Mouse (Mus musculus) gastrocnemius, postnatal 36 days (tissue): ENCODE results near the gene Top3a. TPM values are rescaled to one million over a fixed set of nuclear protein-coding genes. Genes with fewer than 3 reads are reported as not detected.
A peak's percentile ranks its signal among the peaks of the same experiment; 100 is the strongest.

ENCODE experiments used
- DNase-seq, 2 experiments: peaks; one replicate each; pipeline ENCODE4 v3.0.0; 2022
- intact Hi-C: fragments of 180-260 bp; cut with DNase I; formaldehyde crosslinking; loops from one replicate; pipeline ENCODE4 v1.15.1; 2025
- total RNA-seq, 2 experiments: library from RNA; stranded (reverse); gene quantifications; 2 replicates each; pipeline ENCODE4 v1.2.3; 2021

Top3a gene
- total RNA-seq, 2 experiments from 2014 or later = 3.2 to 4.5 TPM

DNA sequence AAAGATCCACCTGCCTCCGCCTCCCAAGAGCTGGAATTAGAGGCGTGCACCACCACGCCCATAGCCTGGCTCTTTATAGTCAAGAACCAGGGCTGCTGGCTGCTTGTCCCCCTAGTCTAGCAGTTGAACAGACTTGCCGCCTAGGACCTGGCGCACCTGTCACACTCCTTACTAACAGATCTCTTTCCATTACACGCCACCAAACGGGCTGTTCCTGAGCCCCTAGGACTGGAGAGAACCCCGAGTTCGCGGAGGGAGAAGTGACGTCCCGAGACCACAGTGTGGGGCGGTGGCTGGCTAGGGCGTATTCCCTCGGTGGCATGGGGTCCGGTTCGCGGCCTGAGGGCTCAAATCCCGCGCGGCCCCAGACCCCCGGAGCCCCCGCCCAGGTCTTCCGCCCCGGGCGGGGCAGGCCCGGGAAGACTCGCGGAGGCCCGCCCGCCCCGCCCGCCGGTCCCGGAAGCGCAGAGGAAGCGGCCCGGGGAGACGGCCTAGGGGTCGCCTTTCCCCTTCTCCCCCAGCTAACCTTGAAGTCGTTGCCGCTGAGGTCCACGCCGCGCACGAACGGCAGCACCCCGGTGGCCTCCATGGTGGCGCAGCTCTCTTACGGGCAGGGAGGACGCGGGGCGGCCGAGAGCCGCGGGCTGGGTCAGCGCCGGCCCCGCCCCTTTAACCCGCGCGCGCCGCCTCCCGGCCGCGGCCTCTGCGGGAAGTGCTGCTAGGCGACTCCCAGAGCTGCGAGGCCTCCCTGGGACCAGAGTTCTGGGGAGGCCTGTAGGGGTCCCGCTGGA is 50.4 kb downstream of the Top3a start, which contains the start of gene Flii:
Flii (minus strand) TSS at position 663 of the 791 bp plus-strand sequence.
- peak; percentile 76 to 77 for DNase-seq
- intact Hi-C loops = no loop called here

DNA sequence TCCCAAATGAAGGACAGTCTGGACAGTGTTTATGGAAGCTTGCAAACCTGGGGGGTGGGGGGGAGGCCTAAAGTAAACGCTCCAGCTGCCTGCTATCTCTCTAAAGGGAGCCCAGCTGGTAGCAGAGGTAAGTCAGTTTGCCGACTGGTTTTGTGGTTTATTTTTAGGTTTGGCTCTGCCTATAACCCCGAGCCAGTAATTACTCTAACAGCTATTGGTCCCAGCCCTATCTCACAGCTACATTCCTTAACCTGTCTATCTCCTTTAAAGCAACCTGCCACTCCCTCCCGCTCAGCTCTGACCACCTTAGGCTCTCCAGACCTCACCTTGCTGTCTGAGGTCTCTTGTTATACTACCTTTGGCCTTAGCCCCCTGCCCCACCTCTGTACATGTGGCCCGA is 57.9 kb downstream of the Top3a start:
- DNase-seq = no peak
- intact Hi-C loops = no loop called here

DNA sequence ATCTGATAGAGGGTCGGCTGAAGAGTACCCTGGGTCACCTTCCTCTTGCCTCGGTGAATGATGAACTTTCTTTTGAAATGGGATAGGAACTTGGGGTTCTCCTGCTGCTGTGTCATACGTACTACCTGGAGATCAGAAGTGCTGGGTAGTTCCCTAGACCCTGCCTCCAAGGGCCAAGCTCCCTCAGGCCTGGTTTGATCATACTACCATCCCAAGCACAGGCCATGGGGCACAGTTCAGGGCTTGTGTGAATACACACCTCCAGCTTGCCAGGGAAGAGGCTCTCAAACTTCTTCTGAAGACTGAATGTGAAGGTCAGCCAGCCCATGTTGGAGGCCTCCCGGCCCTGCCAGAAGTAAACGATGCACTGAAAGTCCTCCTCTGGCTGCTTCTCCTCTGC is 61.3 kb downstream of the Top3a start:
- DNase-seq = no peak
- intact Hi-C loops = no loop called here

DNA sequence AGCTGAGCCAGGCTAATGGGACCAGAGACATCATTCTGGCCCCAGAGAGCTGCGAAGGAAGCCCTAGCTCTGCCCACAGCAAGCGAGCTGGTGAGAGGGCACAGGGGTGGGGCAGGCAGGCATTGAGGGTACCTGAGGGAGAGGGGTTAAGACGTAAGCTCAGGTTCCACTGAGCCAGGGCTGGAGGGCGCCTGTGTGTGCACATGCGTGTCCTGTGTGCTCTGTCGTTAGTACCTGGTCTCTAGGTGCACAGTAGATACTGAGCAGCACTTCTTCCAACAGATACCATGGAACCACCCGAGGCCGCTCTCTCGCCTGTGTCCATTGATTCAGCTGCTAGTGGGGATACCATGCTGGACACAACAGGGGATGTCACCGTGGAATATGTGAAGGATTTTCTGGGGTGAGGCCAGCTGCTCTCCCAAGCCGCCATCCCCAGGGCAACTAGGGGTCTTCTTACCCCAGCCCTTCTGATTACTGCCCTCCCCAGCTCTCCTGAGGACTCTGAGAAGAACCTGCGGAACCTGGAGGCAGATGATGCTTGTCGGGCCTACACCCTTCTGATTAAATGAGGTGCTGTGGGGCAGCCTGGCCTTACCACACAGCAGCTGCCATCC is 64.4 kb downstream of the Top3a start:
- intact Hi-C loops = no loop called here
- peak; percentile 3 to 9 for DNase-seq

DNA sequence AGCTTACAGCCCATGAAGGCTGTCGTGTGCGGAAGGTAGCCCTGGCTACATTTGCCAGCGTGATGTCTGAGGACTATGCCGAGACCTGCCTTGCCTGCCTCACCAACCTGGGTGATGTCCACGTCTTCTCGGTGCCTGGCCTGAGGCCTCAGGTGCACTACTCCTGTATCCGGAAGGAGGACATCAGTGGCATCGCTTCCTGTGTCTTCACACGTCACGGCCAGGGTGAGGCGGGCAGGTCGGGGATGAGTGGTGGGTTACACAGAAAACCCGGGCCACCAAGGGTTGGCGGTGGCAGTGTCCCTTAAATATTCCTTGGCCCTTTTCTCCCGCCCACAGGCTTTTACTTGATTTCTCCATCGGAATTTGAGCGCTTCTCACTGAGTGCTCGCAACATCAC is 65.1 kb downstream of the Top3a start:
- intact Hi-C loops = no loop called here
- peak in 1 of 2 experiments; percentile 3 for DNase-seq

DNA sequence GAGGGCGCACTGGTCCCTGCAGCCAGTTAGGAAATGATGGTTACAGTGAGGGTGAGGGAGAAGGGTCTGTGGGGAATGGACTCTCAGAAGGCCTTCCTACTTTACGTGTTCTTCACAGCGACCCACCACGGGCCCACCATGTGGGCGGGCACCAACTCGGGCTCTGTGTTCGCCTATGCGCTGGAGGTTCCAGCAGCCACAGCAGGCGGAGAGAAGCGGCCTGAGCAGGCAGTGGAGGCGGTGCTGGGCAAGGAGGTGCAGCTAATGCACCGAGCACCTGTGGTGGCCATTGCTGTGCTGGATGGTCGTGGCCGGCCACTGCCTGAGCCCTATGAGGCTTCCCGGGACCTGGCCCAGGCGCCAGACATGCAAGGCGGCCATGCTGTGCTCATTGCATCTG is 65.9 kb downstream of the Top3a start:
- intact Hi-C loops = no loop called here
- DNase-seq = peak in 1 of 2 experiments; percentile 2

DNA sequence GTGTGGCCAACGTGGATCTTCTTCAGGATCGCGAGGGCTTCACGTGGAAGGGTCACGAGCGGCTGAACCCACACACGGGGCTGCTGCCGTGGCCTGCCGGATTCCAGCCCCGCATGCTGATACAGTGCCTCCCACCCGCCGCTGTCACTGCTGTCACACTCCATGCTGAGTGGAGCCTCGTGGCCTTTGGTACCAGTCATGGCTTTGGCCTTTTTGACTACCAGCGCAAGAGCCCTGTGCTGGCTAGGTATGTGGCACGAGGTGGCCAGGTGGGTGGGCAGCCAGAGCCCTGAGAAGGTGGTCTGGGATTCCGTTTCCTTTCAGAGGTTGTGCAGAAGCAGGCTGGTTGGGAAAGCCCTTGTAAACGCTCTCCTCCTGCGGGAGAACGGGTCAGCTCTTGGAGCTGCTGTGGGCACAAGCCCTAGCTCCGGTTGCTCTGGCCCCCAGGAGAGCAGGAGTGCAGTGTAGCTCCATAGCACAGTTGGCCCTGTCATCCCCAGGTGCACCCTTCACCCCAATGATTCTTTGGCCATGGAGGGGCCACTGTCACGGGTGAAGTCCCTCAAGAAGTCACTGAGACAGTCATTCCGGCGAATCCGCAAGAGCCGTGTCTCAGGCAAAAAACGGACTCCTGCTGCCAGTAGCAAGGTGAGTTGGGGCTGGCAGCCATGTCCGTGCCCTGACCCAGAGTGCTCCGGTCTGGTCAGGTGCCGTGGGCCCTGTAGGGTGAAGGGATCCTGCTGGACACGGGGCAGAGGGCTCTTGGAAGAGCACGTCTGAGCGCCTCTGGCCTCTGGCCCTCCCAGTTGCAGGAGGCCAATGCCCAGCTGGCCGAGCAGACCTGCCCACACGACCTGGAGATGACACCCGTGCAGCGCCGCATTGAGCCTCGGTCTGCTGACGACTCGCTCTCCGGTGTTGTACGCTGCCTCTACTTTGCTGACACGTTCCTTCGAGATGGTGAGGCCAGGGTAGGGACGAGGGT is 67.4 kb downstream of the Top3a start:
- DNase-seq = peak in 1 of 2 experiments; percentile 3
- intact Hi-C loops = loop anchor here (10.0 kb wide), 1 partner anchor 155 kb away; no protein-coding TSS in a partner anchor

DNA sequence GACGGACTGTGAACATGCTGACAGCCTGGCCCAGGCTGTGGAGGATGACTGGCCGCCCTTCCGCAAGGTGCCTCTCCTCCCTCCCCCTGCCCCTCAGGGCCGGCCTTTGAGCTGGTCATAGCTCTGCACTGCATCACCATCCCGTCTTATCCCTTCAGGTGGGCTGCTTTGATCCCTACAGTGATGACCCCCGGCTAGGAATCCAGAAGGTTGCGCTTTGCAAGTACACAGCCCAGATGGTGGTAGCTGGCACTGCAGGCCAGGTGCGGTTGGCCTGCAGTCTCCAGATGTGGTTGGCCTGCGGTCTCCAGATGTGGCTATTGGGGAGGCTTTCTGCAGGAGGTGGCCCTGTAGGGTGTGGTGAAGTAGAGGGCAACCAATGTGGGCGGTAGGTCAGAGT is 68.5 kb downstream of the Top3a start:
- intact Hi-C loops = loop anchor here (10.0 kb wide), 1 partner anchor 154 kb away; no protein-coding TSS in a partner anchor
- no peak for DNase-seq

DNA sequence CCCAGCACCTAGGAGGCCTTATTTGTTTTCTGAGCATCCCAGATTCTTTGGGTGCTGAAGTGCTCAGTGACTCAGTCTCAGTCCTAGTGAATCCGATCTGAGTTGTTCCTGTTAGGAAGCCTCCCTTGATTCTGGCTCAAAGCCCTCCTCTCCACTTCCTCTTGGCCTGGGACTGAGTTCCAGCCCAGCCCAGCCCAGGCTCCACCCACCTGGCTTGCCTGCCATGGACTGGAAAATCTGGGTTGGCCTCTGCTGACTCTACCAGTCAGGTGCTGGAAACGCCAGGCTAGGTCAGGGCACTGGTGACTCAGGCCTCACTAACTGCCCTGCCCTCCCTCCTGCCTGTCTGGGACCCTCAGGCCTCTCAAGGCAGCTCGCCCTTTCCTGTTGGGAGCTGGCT is 69.5 kb downstream of the Top3a start:
- DNase-seq = peak; percentile 89 to 92
- intact Hi-C loops = loop anchor here (10.0 kb wide), 1 partner anchor 153 kb away; no protein-coding TSS in a partner anchor

DNA sequence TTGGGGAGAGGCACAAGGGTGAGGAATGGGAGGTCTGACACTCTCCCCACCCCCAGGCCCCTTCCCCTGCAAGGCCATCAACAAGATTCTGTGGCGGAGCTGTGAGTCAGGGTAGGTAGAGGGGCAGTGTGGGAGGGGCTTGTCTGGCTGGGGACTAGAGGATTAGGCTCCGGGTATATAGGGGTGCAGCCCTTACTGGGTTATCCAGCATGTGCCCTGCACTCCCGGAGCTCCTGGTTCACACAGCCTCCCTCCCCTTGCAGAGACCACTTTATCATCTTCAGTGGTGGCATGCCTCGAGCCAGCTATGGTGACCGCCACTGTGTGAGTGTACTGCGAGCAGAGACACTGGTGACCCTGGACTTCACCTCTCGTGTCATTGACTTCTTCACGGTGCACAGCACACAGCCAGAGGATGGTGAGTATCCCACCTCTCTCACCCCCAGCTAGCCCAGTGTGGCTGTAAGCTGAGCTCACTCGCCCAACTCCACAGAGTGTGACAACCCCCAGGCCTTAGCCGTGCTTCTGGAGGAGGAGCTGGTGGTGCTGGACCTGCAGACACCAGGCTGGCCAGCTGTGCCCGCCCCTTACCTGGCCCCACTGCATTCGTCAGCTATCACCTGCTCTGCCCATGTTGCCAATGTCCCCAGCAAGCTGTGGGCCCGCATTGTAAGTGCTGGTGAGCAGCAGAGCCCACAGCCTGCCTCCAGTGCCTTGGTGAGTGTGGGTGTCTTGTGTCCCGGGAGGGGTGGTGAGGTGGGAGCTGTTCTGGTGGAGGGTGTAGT is 70.3 kb downstream of the Top3a start:
- peak; percentile 4 to 12 for DNase-seq
- intact Hi-C loops = loop anchor here (10.0 kb wide), 1 partner anchor 152 kb away; no protein-coding TSS in a partner anchor

DNA sequence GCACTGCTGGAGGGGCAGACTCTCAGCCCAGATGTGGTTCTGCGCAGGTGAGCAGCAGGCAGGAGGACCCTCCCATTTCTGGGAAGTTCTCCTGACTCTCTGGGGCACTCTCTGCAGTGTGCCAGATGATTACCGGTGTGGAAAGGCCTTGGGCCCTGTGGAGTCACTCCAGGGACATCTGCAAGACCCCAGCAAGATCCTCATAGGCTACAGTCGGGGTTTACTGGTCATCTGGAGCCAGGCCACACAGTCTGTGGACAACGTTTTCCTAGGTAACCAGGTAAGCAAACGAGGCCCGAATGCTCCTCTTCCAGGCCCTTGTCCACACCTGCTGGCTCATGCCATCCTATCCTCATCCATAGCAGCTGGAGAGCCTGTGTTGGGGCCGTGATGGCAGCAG is 71.1 kb downstream of the Top3a start:
- intact Hi-C loops = loop anchor here (10.0 kb wide), 1 partner anchor 151 kb away; no protein-coding TSS in a partner anchor
- no peak for DNase-seq

DNA sequence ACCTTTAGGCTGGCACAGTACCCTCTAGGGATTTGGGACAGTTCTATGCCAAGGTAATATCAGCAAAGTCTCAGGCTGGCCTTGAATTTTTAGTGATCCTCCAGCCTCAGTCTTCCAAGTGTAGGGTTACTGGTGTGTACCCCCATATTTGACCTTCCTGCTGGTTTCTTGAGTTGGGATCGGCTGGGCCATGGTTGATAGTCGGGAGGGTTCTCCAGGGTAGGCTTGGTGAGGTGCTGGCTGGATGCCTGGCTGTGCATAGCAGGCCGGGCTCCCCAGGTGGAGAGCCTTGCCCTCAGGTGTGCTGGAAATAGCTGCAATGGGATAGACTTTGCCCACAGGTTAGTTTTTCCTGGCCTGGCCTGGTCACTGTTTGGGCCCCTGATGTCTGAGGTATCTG is 71.9 kb downstream of the Top3a start:
- intact Hi-C loops = loop anchor here (10.0 kb wide), 1 partner anchor 150 kb away; no protein-coding TSS in a partner anchor
- no peak for DNase-seq

DNA sequence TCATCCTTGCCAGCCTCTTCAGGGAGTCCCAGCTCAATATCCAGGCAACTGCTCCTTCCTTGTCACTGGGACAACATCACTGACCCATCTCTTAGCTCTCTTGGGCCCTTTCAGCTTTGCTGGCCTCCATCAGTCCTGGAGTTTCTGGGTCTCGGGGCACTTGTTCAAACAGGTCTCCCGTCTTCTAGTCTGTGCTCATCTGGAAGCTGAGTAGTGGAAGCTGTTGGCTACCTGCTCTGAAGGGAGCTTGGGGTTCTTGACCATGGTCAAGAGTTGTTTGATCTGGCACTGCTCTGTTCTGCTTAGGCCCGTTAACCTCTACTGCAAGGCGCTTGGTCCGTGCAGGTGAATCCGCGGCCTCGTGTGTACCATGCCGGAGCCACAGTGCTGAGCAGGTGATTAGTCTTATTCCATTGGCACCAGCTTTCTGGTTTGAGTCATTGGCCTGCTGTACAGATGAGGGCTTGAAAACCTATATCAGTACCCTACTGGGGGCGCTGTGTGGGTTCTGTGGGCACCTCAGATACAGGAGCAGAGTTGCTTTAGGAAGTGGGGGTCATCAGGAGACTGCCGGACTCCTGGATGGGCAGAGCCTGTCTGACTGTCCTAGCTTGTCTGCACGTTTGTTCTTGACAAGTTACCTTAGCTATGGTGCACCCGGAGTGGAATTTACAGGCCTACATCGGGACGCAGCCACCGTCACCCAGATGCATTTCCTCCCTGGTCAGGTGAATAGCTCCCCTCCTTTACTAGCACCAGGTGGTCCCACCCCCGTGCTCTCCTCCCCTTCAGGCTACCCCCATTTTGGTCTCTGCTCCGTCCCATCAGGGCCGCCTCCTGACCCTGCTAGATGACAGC is 72.9 kb downstream of the Top3a start:
- DNase-seq = peak in 1 of 2 experiments; percentile 3
- intact Hi-C loops = loop anchor here (5.0 to 10.0 kb wide), 2 partner anchors 149 to 173 kb away; partner anchors contain the start of gene Tmem11

DNA sequence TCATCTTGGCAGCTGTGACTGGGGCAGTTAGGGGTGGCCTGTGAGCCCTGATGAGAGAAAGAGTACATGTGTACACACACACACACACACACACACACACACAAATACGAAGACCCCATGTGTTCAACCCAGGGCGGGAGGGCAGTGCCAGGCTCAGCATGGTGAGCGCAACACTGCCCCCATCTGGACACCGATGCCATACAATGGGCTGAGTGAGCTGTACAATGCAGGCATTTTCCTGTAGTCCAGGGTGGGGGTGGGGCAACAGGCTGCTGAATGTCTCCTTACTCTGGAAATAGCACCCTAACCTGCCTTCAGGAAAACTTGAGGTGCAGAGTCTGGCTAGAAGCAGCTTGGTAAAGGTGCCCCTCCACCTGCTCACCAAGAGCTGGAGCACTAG is 74.0 kb downstream of the Top3a start:
- intact Hi-C loops = loop anchor here (5.0 to 10.0 kb wide), 2 partner anchors 148 to 174 kb away; partner anchors contain the start of gene Tmem11

DNA sequence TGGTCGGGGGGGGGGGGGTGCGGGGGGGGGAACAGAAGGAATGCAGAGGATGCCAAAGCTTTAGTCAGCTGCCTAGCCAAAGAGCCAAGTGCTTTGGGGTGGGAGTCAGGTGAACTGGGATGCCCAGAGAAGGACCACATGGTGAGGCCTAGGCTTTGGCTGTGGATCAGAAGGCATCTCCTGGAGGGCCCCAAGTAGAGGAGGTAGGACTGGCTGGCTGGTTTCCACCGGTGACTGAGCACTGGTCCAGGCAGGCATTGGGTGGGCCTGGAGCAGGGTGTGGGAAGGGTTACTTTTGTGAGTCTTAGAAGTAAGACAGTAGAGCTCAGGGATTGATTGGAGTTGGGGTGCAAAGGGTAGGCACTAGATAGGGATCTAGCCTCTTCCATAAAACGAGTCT is 75.6 kb downstream of the Top3a start:
- DNase-seq = no peak
- intact Hi-C loops = loop anchor here (5.0 to 10.0 kb wide), 2 partner anchors 147 to 176 kb away; partner anchors contain the start of gene Tmem11

More for the DNA sequence above, 74.0 kb downstream of the Top3a start:
- peak in 1 of 2 experiments; percentile 29 for DNase-seq

DNA sequence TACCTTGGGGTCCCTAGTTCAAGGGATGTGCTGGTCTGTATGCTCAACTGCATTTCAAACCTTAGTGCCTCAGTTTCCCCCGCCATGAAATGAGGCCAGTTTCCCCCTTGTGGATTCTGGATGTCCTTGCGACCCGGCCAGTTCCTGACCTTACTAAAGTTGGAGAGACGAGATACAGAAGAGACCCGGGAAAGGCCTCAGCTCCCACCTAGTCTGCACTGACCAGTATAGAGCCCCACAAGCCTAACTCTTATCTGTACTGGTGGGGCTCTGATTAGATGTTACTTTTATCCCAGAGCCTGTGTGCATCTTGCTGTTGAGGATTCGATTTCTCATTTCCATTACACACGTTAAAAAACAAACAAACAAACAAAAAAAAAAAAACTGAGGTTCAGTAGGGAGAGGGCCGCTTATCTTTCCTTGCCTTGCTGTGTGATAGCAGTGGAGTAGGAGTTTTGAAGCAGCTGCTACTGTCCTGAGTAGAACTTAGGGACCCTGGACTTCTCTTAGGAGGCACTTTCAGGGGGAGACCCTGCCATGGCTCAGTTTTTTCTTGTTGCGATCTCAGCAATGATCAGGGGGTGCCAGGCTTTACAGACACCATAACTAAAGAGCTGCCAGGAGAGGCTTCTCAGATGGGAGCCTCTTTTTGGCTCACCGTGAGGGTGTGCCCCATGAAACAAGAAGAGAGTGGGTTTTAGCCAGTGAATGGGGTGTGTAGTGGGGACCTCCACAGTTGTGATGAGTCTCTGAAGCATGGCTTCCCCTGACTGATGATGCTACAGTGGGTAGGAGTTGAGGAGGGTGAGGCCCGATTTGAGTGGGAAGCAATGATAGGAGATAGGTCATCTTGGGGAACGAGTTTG is 76.6 kb downstream of the Top3a start:
- intact Hi-C loops = loop anchor here (5.0 to 10.0 kb wide), 2 partner anchors 146 to 177 kb away; partner anchors contain the start of gene Tmem11
- DNase-seq = no peak

DNA sequence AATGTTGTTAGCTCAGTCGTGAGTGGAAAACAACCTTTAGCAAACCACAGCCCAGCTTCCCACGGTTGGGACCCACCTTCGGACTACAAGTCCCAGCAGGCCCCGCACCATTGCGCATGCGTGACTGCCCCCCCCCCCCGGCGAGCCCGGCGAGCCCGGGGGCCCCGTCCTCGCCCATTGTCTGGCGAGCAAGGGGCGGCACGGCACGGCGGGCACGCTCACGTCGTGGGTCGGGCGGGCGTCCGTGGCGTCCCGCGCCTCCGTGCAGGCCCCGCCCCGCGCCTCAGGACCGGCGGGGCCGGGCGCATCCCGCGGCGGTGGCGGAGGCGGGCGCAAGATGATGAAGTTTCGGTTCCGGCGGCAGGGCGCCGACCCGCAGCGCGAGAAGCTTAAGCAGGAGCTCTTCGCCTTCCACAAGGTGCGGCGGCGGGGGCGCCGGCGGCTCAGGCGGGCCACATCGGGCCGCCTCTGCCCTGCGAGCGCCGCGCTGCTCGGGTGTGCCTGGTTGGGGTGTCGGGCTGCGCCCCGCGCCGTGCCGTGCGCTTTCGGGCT is 77.6 kb downstream of the Top3a start, which contains the start of gene Llgl1:
Llgl1 (plus strand) TSS at position 200 of the 552 bp plus-strand sequence.
- intact Hi-C loops = loop anchor here (2.0 to 10.0 kb wide), 4 partner anchors 78 to 178 kb away; partner anchors contain the start of genes Smcr8, Tmem11 and Top3a
- DNase-seq = peak; percentile 82
